Comparison of ENCODE assay signal across 8 mouse cellular contexts in the genomic region with DNA sequence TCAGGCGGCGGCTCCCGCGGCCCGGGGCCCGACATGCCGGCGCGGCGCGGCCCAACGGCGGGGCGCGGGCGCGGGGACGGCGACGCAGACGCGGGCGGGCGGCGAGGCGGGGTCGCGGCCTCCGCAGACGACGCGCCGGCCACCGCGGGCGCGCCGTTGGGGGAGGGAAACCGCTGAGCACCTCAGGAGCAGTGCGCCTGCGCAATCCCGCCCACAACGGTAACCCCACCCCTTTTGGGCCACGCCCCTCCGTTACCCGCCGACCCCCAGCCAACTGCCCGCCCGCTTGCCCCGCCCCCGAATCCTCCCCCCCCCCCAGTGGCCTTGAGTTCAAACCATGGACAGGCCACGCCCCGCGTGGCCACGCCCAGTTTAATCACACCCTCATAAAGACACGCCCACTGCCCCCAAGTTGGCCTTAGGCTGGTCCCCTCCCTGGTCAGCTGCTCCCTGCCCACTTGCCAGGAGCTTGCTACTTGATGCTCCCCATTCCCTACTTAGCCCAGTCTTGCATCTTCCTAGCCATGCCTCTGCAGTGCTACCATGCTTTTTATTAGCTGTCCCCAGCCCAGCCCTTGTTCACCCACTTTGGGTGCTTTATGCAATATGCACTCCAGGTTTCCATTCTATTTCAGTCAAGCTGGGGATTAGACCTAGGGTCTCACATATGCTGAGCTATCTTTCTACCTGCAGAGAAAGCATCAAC. TPM values are rescaled to one million over a fixed set of nuclear protein-coding genes. Genes with fewer than 3 reads are reported as not detected.
A peak's percentile ranks its signal among the peaks of the same experiment; 100 is the strongest.
DNase-seq lines count a peak whose midpoint lies in the region; ATAC-seq and TF ChIP-seq lines count a peak whose summit lies in the region.

TSS of gene Tcfl5 (minus strand) at position 154 of the 706 bp plus-strand sequence.

- H3K4me2 ChIP-seq in heart, embryonic 15.5 days, result peak within 1 kb of the TSS; percentile 56
- peak within 1 kb of the TSS; percentile 41 for H3K4me2 ChIP-seq in embryonic facial prominence, embryonic 11.5 days (ENCODE audit: low read depth, low read length)
- peak within 1 kb of the TSS; percentile 44 for H3K4me2 ChIP-seq in hindbrain, postnatal 0 days (ENCODE audit: low read depth, low read length)
- peak within 1 kb of the TSS; percentile 52 for H3K4me2 ChIP-seq in midbrain, embryonic 16.5 days (ENCODE audit: low read length)

- no peak for TF ChIP-seq CTCF in hindbrain, postnatal 0 days (IDR thresholded peaks at IDR 0.05; ENCODE audit: low read depth)

- 0 out of 2 replicates have a peak, but pooled peaks cover 2% of the 10 kb centered on the region for H3K4me1 ChIP-seq in heart, embryonic 15.5 days (replicated peaks)
- peaks cover 3% of the 10 kb centered on the region; the same call in 1 of the 2 replicates for H3K4me1 ChIP-seq in embryonic facial prominence, embryonic 11.5 days (ENCODE audit: control insufficient read depth, insufficient read depth, low read length)
- H3K4me1 ChIP-seq in hindbrain, postnatal 0 days (ENCODE audit: insufficient read depth, low read length), result no peaks in the 10 kb centered on the region
- no peaks in the 10 kb centered on the region; the same call in 1 of the 2 replicates for H3K4me1 ChIP-seq in midbrain, embryonic 16.5 days (ENCODE audit: control insufficient read depth, insufficient read depth, low read length)

- no peak within 1 kb of the TSS for H3K27ac ChIP-seq in heart, embryonic 15.5 days
- no peak within 1 kb of the TSS for H3K27ac ChIP-seq in embryonic facial prominence, embryonic 11.5 days (replicated peaks; ENCODE audit: low read depth, low read length)
- H3K27ac ChIP-seq in hindbrain, postnatal 0 days, result no peak within 1 kb of the TSS
- H3K27ac ChIP-seq in midbrain, embryonic 16.5 days (ENCODE audit: low read length), result no peak within 1 kb of the TSS

- DNase-seq in heart, postnatal 4 days, result no peak
- no peak for DNase-seq in embryonic facial prominence, embryonic 11.5 days (ENCODE audit: low spot score)
- no peak for DNase-seq in hindbrain, postnatal 0 days (ENCODE audit: low spot score)
- no peak for DNase-seq in thymus, postnatal 10 days (ENCODE audit: low spot score in 2 of 2)

- peak within 1 kb of the TSS; percentile 36 for H3K4me3 ChIP-seq in heart, embryonic 15.5 days
- peak within 1 kb of the TSS; percentile 32 for H3K4me3 ChIP-seq in embryonic facial prominence, embryonic 11.5 days (ENCODE audit: low read depth, low read length)
- peak within 1 kb of the TSS; percentile 37 for H3K4me3 ChIP-seq in hindbrain, postnatal 0 days (ENCODE audit: low read length)
- H3K4me3 ChIP-seq in midbrain, embryonic 16.5 days (ENCODE audit: low read depth, low read length), result peak within 1 kb of the TSS; percentile 43

- ATAC-seq in heart, embryonic 15.5 days (replicated peaks; ENCODE audit: insufficient number of reproducible peaks, insufficient read depth, low FRiP score, low read depth), result 0 out of 2 replicates have a peak, but pooled peaks have one; percentile 18
- no peak for ATAC-seq in embryonic facial prominence, embryonic 11.5 days (replicated peaks; ENCODE audit: insufficient number of reproducible peaks, low FRiP score, low TSS enrichment, low read depth)
- peak; percentile 32; the same call in 1 of the 2 replicates for ATAC-seq in hindbrain, postnatal 0 days
- ATAC-seq in midbrain, embryonic 16.5 days, result no peak
- ATAC-seq in monocyte, adult 5-6 weeks (replicated peaks; ENCODE audit: insufficient number of reproducible peaks, low FRiP score, low TSS enrichment, poor library complexity, severe bottlenecking), result no peak
- ATAC-seq in erythroid progenitor cell, adult 5-6 weeks (replicated peaks; ENCODE audit: low FRiP score, poor library complexity, severe bottlenecking), result no peak

- H3K36me3 ChIP-seq in heart, embryonic 15.5 days, result no peaks in the 10 kb centered on the region
- no peaks in the 10 kb centered on the region for H3K36me3 ChIP-seq in embryonic facial prominence, embryonic 11.5 days (replicated peaks; ENCODE audit: control insufficient read depth, insufficient read depth, low read depth, low read length)
- H3K36me3 ChIP-seq in hindbrain, postnatal 0 days (ENCODE audit: insufficient read depth, low read length), result no peaks in the 10 kb centered on the region
- H3K36me3 ChIP-seq in midbrain, embryonic 16.5 days (ENCODE audit: control insufficient read depth, insufficient read depth, low read length), result no peaks in the 10 kb centered on the region

- H3K9me3 ChIP-seq in heart, embryonic 15.5 days (replicated peaks), result peaks cover 18% of the 10 kb centered on the region
- peaks cover 8% of the 10 kb centered on the region for H3K9me3 ChIP-seq in embryonic facial prominence, embryonic 11.5 days (replicated peaks; ENCODE audit: control insufficient read depth, low read length)
- H3K9me3 ChIP-seq in hindbrain, postnatal 0 days (ENCODE audit: low read length), result peaks cover 10% of the 10 kb centered on the region
- peaks cover 18% of the 10 kb centered on the region for H3K9me3 ChIP-seq in midbrain, embryonic 16.5 days (replicated peaks; ENCODE audit: control insufficient read depth, low read length, poor library complexity, severe bottlenecking)

- H3K9ac ChIP-seq in heart, embryonic 15.5 days, result no peak within 1 kb of the TSS
- H3K9ac ChIP-seq in embryonic facial prominence, embryonic 11.5 days (replicated peaks; ENCODE audit: low read length), result peak within 1 kb of the TSS; percentile 18; the same call in 1 of the 2 replicates
- no peak within 1 kb of the TSS for H3K9ac ChIP-seq in hindbrain, postnatal 0 days (replicated peaks; ENCODE audit: low read length)
- peak within 1 kb of the TSS; percentile 30; the same call in 1 of the 2 replicates for H3K9ac ChIP-seq in midbrain, embryonic 16.5 days (ENCODE audit: low read depth, low read length)

- peaks cover 71% of the 10 kb centered on the region for H3K27me3 ChIP-seq in heart, embryonic 15.5 days
- H3K27me3 ChIP-seq in embryonic facial prominence, embryonic 11.5 days (ENCODE audit: control insufficient read depth, insufficient read depth, low read length), result peaks cover 33% of the 10 kb centered on the region
- peaks cover 31% of the 10 kb centered on the region for H3K27me3 ChIP-seq in hindbrain, postnatal 0 days (ENCODE audit: insufficient read depth, low read length)
- H3K27me3 ChIP-seq in midbrain, embryonic 16.5 days (ENCODE audit: control insufficient read depth, insufficient read depth, low read depth, low read length), result peaks cover 39% of the 10 kb centered on the region

- 6% methylated on average over 48 of the region's 56 CpGs for WGBS in heart, embryonic 15.5 days
- 0% methylated on average over 2 of the region's 56 CpGs for WGBS in embryonic facial prominence, embryonic 11.5 days
- 3% methylated on average over 30 of the region's 56 CpGs for WGBS in hindbrain, postnatal 0 days
- 4% methylated on average over 39 of the region's 56 CpGs for WGBS in midbrain, embryonic 16.5 days

RNA-seq across cellular contexts. Expression of gene Tcfl5, which starts in this region (rescaled TPM):
- 0.05 and 0.10 TPM in 2 replicates for polyA plus RNA-seq in heart, embryonic 15.5 days (2015; fragmentation: Nextera tagmentation; extraction: Ambion mirVana)
- total RNA-seq in heart, postnatal 4 days (2021), result under 1 TPM; 0.20 to 0.26 TPM
- 0.25 and 0.59 TPM in 2 replicates for polyA plus RNA-seq in embryonic facial prominence, embryonic 11.5 days (2014; fragmentation: Nextera tagmentation; extraction: Ambion mirVana)
- 5.8 and 7.2 TPM in 2 replicates for total RNA-seq in hindbrain, postnatal 0 days (2014; rRNA removed)
- polyA plus RNA-seq in hindbrain, postnatal 0 days (2015; fragmentation: Nextera tagmentation; extraction: Ambion mirVana), result 0.91 and 1.0 TPM in 2 replicates
- polyA plus RNA-seq in midbrain, embryonic 16.5 days (2015; fragmentation: Nextera tagmentation; extraction: Ambion mirVana), result 0.42 and 0.55 TPM in 2 replicates
- 0.38 to 1.8 TPM in 2 of 3 replicates, not detected in the other for total RNA-seq in monocyte, adult 5-6 weeks (2017)
- total RNA-seq in erythroid progenitor cell, adult 5-6 weeks (2015; ENCODE audit: low replicate concordance), result not detected in 2 replicates
- not detected in 2 replicates for total RNA-seq in erythroid progenitor cell, adult 5-6 weeks (2017; ENCODE audit: low replicate concordance)

Comparison
In these comparisons a context has a peak if more than half of its experiments do, and no peak if none do; other contexts are left out.
1. Peak in ATAC-seq, H3K4me3 ChIP-seq and H3K4me2 ChIP-seq in heart, embryonic 15.5 days; RNA of the gene not detected or under 1 TPM.
2. H3K9ac ChIP-seq: peak in embryonic facial prominence, embryonic 11.5 days (single experiment) and midbrain, embryonic 16.5 days (single experiment); none in heart, embryonic 15.5 days (single experiment) and hindbrain, postnatal 0 days (single experiment).
3. Peak in every context shown above with its lines, with median percentiles within 50 percentile points of each other: H3K4me2 ChIP-seq and H3K4me3 ChIP-seq.